Mouse (Mus musculus) thymus, adult 2 months (tissue): Measurements from ENCODE around the gene Bmp6. TPM values are rescaled to one million over a fixed set of nuclear protein-coding genes. Genes with fewer than 3 reads are reported as not detected.

Source experiments
- DNase-seq: peaks from one replicate; pipeline ENCODE4 v3.0.0; 2021
- H3K27ac ChIP-seq: fragments of 200-500 bp; 2 replicates; pipeline ENCODE4 v1.5.1; 2012; ENCODE audit warnings: low read length, control low read depth; ENCODE audit not compliant: control insufficient read depth, insufficient read depth
- H3K27me3 ChIP-seq: fragments of 200-500 bp; 2 replicates; pipeline ENCODE4 v1.6.1; 2012; ENCODE audit warnings: mild to moderate bottlenecking, low read length, moderate library complexity, mixed read lengths; ENCODE audit not compliant: control insufficient read depth, insufficient read depth
- H3K36me3 ChIP-seq: fragments of 200-500 bp; 2 replicates; pipeline ENCODE4 v1.6.1; 2012; ENCODE audit warnings: mild to moderate bottlenecking, low read length, moderate library complexity; ENCODE audit not compliant: control insufficient read depth, insufficient read depth
- H3K4me1 ChIP-seq: fragments of 200-500 bp; replicated peaks from 2 replicates; pipeline ENCODE4 v1.6.1; 2012; ENCODE audit warnings: low read length; ENCODE audit not compliant: control insufficient read depth, insufficient read depth
- H3K4me3 ChIP-seq: fragments of 200-500 bp; 2 replicates; pipeline ENCODE4 v1.5.1; 2012; ENCODE audit warnings: mild to moderate bottlenecking, low read length, control low read depth, moderate library complexity; ENCODE audit not compliant: control insufficient read depth, insufficient read depth
- CTCF ChIP-seq: fragments of 200-500 bp; IDR thresholded peaks from 2 replicates; pipeline ENCODE4 v1.5.1; 2012; ENCODE audit warnings: mild to moderate bottlenecking, control low read depth, low read length, moderate library complexity, borderline replicate concordance; ENCODE audit not compliant: control insufficient read depth, poor library complexity, insufficient read depth; ENCODE audit errors: extremely low read depth
- POLR2A ChIP-seq: fragments of 200-500 bp; IDR thresholded peaks from 2 replicates; pipeline ENCODE4 v1.6.1; 2012; ENCODE audit warnings: mild to moderate bottlenecking, low read length, control low read depth, moderate library complexity; ENCODE audit not compliant: control insufficient read depth, poor library complexity, insufficient read depth; ENCODE audit errors: extremely low read depth
- WGBS: fragments of 180-500 bp; shearing (Covaris S2); methylation state at CpG from one replicate; pipeline ENCODE4 v1.1.7; 2018; 5-methylcytosine and 5-hydroxymethylcytosine counted together
- polyA plus RNA-seq: library from polyadenylated mRNA; depleted of rRNA; stranded (reverse); fragments of >200 nt; gene quantifications from 2 replicates; pipeline ENCODE4 v1.2.3, GENCODE M21; 2012

Bmp6 gene
- polyA plus RNA-seq, 1 experiment, result 4.1 TPM

GRCm38 (mm10) chr13:38352986-38353385, 8.1 kb downstream of the Bmp6 start:
- TF ChIP-seq POLR2A (no peak), CTCF (no peak)
- no peak overlapping the region for H3K27ac ChIP-seq

GRCm38 (mm10) chr13:38353420-38354255, 8.7 kb downstream of the Bmp6 start:
- 47% methylated on average over 24 of the region's 24 CpGs for WGBS
- H3K36me3 ChIP-seq, result no peaks in the 10 kb centered on the region
- H3K27me3 ChIP-seq, result 0 out of 2 replicates have a peak, but pooled peaks cover 3% of the 10 kb centered on the region
- no peak overlapping the region for H3K4me3 ChIP-seq
- no peak for DNase-seq
- no peaks in the 10 kb centered on the region for H3K4me1 ChIP-seq
- TF ChIP-seq CTCF (no peak), POLR2A (no peak)
- H3K27ac ChIP-seq, result no peak overlapping the region

More at GRCm38 (mm10) chr13:38352986-38353385, 8.1 kb downstream of the Bmp6 start:
- Histone ChIP-seq H3K4me1 (no peaks in the 10 kb centered on the region), H3K27me3 (0 out of 2 replicates have a peak, but pooled peaks cover 3% of the 10 kb centered on the region), H3K36me3 (no peaks in the 10 kb centered on the region), H3K4me3 (no peak overlapping the region)
- no peak for DNase-seq
- 73% methylated on average over 10 of the region's 10 CpGs for WGBS

- H3K4me1 ChIP-seq, result no peaks in the 10 kb centered on the region
- H3K4me3 ChIP-seq, result no peak overlapping the region
- no peak for DNase-seq
- H3K36me3 ChIP-seq, result no peaks in the 10 kb centered on the region
- TF ChIP-seq POLR2A, result no peak
- no peak for TF ChIP-seq CTCF
- 70% methylated on average over 1 of the region's 1 CpGs for WGBS
- H3K27ac ChIP-seq, result no peak overlapping the region
- H3K27me3 ChIP-seq, result 0 out of 2 replicates have a peak, but pooled peaks cover 3% of the 10 kb centered on the region
Measured at GRCm38 (mm10) chr13:38354284-38354683, 9.4 kb downstream of the Bmp6 start.

GRCm38 (mm10) chr13:38359045-38359444, 14.1 kb downstream of the Bmp6 start:
- H3K27ac ChIP-seq, result no peak overlapping the region
- DNase-seq, result no peak
- H3K27me3 ChIP-seq, result no peaks in the 10 kb centered on the region
- H3K4me1 ChIP-seq, result no peaks in the 10 kb centered on the region
- H3K4me3 ChIP-seq, result no peak overlapping the region
- 92% methylated on average over 4 of the region's 4 CpGs for WGBS
- H3K36me3 ChIP-seq, result no peaks in the 10 kb centered on the region
- TF ChIP-seq POLR2A (no peak), CTCF (no peak)

- TF ChIP-seq CTCF (no peak), POLR2A (no peak)
- Histone ChIP-seq H3K4me1 (no peaks in the 10 kb centered on the region), H3K4me3 (no peak overlapping the region), H3K27me3 (no peaks in the 10 kb centered on the region), H3K27ac (no peak overlapping the region), H3K36me3 (no peaks in the 10 kb centered on the region)
- no peak for DNase-seq
- WGBS, result 84% methylated on average over 4 of the region's 4 CpGs
Measured at GRCm38 (mm10) chr13:38362751-38363150, 17.8 kb downstream of the Bmp6 start.

- 92% methylated on average over 7 of the region's 7 CpGs for WGBS
Measured at GRCm38 (mm10) chr13:38363869-38364268, 19.0 kb downstream of the Bmp6 start.

GRCm38 (mm10) chr13:38369624-38370023, 24.7 kb downstream of the Bmp6 start:
- Histone ChIP-seq H3K36me3 (no peaks in the 10 kb centered on the region), H3K4me1 (no peaks in the 10 kb centered on the region), H3K4me3 (no peak overlapping the region), H3K27me3 (no peaks in the 10 kb centered on the region), H3K27ac (no peak overlapping the region)
- DNase-seq, result no peak
- WGBS, result 94% methylated on average over 5 of the region's 5 CpGs
- TF ChIP-seq CTCF, result no peak
- no peak for TF ChIP-seq POLR2A

More at GRCm38 (mm10) chr13:38363869-38364268, 19.0 kb downstream of the Bmp6 start:
- Histone ChIP-seq H3K27ac (no peak overlapping the region), H3K27me3 (no peaks in the 10 kb centered on the region), H3K36me3 (no peaks in the 10 kb centered on the region), H3K4me1 (no peaks in the 10 kb centered on the region), H3K4me3 (no peak overlapping the region)
- TF ChIP-seq POLR2A (no peak), CTCF (no peak)
- DNase-seq, result no peak
